ENCODE assay signal across 1 mouse cellular context in genomic region chr15:100395561-100395960, GRCm38 (mm10).
TF ChIP-seq lines count a peak whose summit lies in the region.

No protein-coding gene starts in this region.

TF ChIP-seq in CH12.LX, 34 proteins besides CTCF, POLR2A, EP300 and RAD21:
- peak; percentile 20; the same call in 1 of the 2 replicates for TF ChIP-seq SMC3 (IDR thresholded peaks at IDR 0.05; ENCODE audit: low read depth, low read length)
- no peak for TF ChIP-seq ZKSCAN1 (IDR thresholded peaks at IDR 0.05; ENCODE audit: borderline replicate concordance, low read depth, low read length)
TF ChIP-seq in CH12.LX: peak in this region for 1.
